Mouse (Mus musculus) hematopoietic stem cell, adult 5-6 weeks (primary cell): ENCODE measurements at regions not wholly inside any gene's neighbourhood (a gene's known extent, or its start where the extent isn't known, plus 50 kb on each side); places are given as distances from the start of the nearest gene placed in this dataset.

ENCODE experiments used
- ATAC-seq, 2 experiments: fragments of 125-278 bp in 1 of 2; replicated peaks in 1 of 2; 2 replicates each; pipeline ENCODE4 v1.8.0; 2016 to 2017; ENCODE audit warnings: inconsistent platforms in 2 of 2, mild to moderate bottlenecking in 2 of 2, moderate number of reproducible peaks in 2 of 2, low read depth in 1 of 2, moderate TSS enrichment in 1 of 2; ENCODE audit not compliant: low FRiP score in 2 of 2, poor library complexity in 2 of 2, severe bottlenecking in 2 of 2, insufficient read depth in 1 of 2, low TSS enrichment in 1 of 2

DNA sequence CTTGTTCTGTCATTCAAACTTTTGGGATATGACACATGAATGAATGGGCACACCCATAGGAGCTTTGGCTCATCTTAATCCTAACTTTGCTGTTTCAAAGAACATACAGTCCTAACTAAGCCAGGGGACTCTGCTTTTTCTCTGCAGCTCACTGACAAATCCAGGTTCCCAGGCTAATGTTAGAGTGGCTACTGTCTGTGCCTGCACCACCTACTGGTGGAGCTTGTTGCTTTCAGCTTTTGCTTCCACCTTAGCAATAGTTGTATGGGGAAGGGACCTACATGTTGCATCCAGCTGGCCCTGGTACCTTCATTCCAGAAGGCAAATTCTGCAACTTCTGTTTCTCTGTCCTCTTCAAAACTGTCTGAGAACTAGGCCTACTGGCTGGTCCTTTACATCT lies 566.8 kb upstream of the Castor2 start:
- no peak for ATAC-seq

DNA sequence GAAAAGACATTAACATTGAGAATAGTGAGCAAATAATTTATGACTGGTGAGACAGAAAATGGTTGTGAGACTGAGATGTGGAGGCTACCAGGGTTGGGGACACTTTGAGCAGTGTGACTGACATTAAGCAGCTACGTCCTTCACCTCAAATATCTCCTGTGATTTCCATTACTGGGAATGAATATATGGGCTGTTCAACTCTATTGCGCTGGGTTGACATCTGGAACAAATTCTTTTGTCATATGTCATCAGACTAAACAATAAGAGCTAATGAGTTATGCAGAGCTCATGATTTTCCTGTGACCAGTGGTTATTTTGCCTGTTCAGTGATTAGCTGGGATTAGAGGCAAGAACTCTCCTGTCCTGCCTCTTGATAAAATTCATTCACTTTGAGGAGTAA lies 593.9 kb upstream of the Castor2 start:
- ATAC-seq: no peak

DNA sequence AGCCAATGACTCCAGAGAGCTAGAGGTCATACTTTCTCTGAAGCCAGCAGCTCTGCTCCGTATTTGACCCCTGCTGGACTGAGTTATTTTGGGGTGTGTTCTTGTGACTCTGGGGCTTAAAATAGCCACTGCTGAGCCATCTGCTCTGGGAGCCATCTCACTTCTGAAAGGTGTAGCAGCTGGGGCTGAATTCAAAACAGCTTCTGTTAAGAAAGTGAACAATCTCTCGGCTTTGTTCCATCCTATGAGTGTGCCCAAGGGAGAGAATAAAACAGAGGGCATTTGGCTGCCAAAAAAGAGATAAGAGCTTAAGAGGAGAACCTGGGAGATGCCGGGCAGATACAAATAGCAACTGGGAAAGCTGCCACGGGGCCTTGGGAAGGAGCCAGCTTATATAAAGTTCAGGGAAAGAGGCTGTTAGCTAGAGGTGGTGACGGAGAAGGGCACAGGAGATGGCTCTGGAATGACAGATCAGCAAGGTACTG lies 611.7 kb upstream of the Castor2 start:
- no peak for ATAC-seq

DNA sequence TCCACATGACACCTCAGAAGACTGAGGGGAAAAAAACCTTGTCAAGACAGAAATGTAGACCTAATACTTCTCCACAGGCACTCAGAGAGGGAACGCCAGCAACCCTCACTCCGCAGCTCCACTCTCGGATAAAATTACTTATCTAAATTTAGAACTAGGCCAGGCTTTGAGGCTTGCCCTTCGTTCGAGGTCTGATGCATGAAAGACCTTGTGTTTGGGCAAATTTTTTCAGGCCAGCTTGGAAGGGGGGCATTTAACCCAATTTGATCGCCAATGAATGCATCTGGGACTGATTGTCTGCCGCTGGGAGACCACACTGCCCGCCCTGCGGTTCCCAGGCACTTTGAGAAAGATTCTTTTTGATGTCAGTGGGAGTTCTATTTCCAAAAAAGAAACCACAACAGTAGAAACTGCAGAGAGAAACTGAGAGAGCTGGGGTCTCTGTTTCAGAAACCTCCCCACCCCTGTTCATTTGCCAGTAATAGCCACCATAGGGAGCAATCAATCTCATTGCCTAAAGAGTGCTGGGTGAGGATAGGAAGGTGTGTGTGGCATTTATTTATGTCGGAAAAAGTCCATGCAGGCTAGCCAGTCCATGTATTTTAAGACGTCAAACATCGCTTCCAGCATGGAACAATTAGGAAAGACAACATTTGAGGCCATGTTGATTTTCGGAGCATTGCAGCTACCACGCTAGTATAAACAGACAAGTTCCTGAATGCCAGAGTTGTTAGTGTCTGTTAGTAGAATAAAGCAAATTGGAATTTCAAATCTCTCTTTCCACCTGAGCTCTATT lies 617.0 kb upstream of the Castor2 start:
- 0 out of 4 replicates have a peak, but pooled peaks of 1 of the 2 experiments have one; percentile 27 for ATAC-seq

DNA sequence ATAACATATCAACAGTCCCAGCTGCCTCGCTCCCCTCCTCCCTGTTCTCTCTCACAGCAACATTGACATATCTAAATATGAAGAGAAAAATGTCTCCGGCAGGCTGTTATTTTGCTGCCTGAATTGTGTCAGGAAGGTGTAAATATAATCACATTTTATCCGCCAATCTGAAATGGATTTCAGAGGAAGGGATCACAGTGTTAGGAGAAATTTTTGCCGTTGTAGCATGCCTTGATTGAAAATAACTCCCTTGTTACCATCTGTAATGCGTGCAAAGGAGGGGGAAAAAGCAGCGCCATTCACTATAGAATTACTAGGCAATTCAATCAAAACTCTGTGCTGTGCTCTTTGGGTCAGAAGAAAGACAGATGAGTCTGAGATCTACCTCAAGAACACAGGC lies 620.3 kb upstream of the Castor2 start:
- ATAC-seq: no peak

DNA sequence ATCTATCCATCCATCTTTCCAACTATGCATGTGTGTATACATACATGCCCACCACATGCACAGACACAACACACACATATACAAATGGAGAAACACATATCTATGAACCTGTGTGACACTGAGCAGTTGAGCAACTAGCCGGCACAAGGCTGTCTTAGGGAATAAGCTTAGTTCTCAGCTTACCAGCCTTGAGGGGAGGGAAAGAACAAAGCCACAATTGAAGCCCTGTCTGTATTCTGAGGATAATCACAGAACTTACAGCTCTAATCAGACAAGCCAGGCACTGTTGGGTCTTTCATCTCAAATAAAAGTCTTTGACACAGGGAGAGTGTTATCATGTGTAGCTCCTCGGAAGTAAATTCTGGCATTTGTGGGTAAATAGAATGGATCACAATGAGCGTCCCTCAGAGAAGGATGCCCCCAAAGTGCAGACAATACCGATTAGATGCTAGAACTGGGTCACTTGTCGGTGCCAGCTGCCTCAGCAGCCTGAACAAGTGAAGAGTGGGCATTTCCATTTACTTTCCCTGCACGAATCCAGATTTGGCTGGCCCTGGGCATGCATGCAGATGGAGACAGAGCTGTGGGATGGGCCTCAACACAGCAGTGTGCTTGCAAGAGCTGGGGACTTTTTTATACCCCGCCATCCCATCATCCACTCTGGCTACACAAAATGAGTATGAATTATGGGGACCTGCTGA lies 646.0 kb upstream of the Castor2 start:
- no peak for ATAC-seq

DNA sequence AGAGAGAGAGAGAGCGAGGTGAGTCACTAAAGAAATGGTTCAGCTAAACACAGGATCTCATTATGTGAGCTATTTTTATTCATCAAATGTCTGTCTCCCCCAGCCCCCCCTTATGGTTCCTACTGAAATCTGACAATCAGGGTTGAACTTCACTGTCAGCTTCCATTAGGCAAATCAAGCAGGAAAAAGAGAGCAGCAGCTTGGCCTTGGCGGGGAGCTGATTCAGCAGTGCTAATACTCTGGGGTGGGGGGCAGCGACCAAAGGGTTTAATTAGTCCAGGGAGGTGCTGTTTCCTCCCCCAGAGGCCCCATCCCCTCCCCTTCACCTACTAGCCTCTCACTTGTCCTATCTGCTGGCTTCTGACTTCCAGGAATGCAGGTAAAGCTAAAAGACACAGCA lies 649.6 kb upstream of the Castor2 start:
- no peak for ATAC-seq

DNA sequence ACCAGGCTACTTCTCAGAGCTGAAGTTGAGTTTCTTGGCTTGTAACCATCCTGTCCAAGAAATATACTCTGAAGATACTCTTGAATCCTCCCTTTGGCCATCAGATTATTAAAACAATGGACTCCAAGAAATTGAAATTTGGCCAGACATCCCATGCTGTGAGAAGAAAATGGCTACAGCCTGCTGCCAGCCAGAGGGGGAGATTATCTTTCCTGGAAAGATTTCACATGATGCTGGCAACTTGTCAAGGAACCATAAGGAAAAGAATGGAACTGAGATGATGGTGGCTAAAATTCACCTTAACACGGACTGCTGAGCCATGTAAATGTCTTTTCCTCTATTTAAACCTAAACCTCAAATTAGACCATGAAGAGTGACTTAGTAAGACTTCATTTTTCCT lies 698.7 kb upstream of the Castor2 start:
- no peak for ATAC-seq

DNA sequence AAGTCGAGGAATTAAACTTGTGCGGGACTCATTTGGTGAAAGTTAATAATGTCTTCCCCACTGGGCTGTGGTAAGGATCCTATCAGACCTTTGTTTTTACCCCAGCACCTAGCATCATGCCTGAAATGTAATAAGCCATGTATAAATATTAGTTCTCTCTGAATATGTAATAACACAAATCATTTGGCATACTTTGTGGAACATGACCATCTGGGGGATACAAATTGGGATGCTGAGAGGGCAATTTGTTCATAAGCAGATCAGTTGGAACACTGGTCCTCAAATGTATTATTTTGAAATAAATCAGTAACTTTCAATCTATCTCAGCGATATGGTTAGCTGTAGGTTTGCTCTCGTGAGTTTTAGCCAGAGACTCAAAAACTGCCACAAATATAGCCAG lies 709.6 kb upstream of the Castor2 start:
- ATAC-seq: no peak

DNA sequence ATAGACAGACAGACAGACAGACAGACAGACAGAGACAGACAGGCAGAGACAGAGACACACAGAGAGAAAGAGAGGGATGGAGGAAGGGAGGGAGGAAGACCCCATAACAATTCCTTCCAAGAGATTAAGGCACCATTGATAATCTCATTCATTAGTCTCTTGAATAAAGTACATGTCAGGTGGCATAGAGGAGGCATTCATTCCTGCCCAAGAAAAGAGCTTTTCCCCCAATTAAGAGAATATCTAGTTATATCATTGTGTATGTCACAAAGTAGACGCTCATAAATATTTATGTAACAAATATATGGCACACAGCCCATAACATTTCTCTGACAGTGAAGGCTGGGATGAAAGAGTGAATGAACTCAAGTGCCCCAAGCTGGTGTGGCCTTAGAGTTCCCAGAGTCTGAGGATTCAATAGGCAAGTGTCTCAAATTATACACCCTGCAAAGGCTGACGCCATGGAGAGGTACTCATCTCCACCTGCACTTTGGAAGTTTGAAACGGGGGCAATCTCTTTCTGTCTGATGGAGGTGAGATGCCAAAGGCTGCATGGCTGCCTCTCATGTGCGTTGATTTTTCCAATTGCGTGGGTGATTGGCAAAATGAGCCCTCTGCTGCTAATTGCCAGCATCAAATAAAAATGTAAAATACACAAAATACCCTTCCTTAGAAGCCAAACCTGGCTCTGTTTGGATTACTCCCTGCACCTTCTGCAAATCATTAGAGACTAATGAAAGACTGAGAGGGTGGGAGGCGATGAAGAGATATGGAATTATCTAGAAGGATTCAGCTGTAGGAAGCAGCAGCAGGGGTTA lies 710.3 kb upstream of the Castor2 start:
- ATAC-seq: no peak

DNA sequence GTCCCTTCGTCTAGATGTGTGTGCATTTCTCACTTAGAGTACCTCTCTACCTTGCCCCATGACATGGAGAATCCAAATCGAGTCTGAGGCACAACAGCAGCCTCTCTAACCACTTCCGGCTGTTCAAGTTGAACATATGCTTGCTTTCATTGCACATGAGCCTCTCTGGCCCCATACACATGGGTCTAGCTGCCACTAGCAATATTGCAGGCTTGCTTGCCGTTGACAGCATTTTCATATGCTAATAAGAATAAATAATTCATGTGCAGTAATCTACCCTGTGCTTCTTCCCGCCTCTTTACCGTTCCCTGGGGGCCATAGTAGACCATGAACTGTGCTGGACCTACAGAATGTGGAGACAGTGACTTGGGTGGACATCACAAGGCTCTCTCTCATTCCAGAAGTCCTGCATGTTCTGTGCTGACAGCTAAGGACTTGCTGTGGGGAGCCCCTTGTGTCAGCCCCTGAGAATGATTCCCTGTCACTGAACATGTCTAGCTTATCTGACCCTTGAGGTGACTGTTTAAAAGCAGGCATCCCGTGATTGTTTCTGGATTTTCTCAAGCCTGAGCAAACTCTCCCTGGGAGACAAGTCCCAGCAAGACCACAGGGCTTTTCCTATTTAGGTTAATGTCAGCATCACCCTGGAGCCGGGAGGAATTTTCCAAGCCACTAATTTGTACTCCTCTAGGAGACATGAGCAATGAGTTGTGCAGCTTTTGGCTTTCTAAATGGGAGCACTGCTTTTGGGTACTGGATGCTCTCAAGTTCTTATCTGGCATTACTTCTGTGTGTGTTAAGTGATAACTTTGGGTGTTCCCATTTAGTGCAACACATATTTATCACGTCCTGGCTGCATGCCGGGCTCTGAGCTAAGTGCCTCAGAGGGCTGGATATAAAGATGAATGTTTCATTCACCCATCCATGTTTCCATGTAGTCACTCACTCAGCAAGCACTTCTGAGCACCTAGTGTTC lies 713.8 kb upstream of the Castor2 start:
- ATAC-seq: no peak

DNA sequence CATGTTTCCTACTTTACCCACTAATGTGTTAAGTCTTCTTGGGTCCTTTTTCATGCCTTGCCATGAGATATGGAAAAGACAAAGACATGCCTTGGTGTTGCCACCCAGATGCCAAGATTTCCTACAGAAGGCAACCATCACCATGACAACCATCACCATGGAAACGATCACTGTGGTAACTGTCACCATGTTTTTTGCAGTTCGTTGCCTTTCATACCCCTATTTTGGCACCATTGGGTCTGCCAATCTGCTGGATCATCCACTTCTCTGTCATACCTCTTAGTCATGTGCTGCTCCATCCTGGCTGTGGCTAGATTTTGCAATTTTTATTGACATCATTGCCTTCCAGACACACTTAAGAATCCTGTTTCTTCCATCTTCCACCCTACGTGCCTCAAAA lies 733.7 kb upstream of the Castor2 start:
- no peak for ATAC-seq

DNA sequence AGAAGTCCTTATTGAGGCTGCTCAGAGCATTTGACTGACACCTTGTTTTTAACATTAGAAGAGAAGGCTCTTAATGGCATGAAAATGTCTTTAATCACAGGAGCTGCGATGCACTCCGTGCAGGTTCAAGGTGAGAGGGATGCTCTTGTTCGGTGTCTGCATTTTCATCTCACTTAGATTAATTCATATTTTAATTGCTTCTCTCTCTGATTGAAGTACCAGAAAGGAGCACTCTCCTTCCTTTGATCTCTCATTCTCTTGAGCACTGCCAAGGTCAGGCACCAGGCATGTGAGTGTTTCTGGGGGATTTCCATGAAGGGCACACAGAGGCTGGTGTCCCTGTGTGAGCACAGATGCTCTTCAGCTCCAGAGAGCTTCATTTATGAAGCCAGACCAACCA lies 752.0 kb upstream of the Castor2 start:
- no peak for ATAC-seq

DNA sequence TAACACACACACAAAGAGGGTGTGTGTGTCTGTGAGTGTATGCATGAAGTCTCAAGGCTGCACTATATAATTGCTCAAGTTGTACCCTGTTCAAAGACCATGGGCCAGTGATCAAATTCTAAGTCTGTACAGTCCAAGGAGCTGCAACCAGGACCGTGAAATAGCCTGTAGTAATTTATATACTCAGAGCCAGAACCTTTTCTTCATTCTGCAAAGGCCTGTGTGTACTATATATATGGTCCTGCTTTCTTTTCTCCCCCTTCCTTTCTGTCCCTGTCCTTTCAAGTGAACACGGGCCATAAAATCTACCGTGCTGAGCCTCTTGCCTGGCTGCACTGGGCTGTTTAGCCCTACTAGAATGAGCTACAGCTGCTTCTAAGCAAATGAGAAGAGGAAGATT lies 757.5 kb upstream of the Castor2 start:
- ATAC-seq: no peak

DNA sequence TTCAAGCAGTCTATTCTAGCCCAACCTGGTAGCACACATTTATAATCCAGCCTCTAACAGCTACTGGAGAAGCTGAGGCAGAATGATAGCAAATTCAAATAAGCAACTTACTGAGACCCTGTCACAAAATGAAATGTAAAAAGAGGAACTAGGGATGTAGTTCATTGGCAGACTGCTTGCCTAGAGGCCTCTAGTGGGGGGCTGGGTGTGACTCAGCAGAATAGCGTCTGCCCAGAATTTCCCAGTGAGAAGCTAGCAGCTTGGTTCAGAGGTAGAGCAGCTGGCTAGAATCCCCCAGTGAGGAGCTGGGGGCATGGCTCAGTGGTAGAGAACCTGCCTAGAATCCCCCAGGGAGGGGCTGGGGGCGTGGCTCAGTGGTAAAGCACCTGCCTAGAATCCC lies 777.5 kb upstream of the Auts2 start:
- peak; percentile 98 for ATAC-seq

DNA sequence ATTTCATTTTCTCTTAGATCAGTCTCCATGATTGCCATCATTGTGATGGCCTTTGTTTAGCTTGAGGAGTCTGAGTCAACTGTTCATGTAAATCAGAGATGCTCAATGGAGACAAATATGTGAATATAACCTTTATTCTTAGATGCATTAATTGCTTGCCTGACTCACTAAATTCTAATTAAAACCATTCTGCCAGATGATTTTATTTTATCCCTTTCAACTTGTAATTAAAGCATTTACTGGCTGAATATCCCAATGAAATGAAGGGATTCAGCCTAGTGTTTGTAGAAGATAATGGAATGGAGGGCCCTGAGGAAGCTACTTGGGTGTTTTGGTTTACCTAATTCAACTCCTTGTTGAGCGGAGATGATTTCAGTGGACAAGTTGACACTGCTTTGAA lies 777.1 kb upstream of the Auts2 start:
- ATAC-seq: peak in 1 of 2 experiments; percentile 24; a peak in 1 of 4 replicates

DNA sequence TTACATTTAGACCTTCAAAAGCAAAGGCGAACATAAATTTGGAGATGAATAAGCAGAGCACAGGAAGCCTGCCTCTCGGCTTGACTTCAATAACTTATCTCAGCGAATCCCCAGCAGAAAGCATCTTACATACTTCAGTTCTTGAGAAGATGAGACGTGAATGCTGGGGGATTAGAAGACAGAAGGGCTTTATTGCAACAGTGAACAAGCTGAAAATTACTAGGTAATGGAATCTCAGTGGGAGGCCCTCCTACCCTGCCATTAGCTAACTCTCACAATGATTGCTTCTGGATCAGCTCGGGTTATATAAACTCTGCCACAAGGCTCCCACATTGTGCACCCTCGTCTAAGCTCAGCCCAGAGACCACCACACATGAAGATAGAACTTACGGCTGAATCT lies 770.9 kb upstream of the Auts2 start:
- ATAC-seq: no peak
